Mouse (Mus musculus) olfactory bulb, adult 2 months (tissue): ENCODE data around the gene Tysnd1.

Source experiments
- CTCF ChIP-seq: fragments of 200-500 bp; IDR thresholded peaks from 2 replicates; pipeline ENCODE4 v1.5.1; 2012; ENCODE audit warnings: low read depth, mild to moderate bottlenecking, low read length, moderate library complexity; ENCODE audit not compliant: insufficient read depth
- POLR2A ChIP-seq: fragments of 200-500 bp; IDR thresholded peaks from 2 replicates; pipeline ENCODE4 v1.6.1; 2012; ENCODE audit warnings: mild to moderate bottlenecking, low read depth, low read length, moderate library complexity; ENCODE audit not compliant: insufficient read depth

GRCm38 (mm10) chr10:61694870-61695670 lies at the start of gene Tysnd1:
- TF ChIP-seq POLR2A, result peak; percentile 72; the same call in 1 of the 2 replicates
- no peak for TF ChIP-seq CTCF
